In genomic region chr11:48775483-48775882, GRCm38 (mm10) we compare ENCODE assay signal across 8 mouse cellular contexts. TPM values are rescaled to one million over a fixed set of nuclear protein-coding genes. Genes with fewer than 3 reads are reported as not detected.
A peak's percentile ranks its signal among the peaks of the same experiment; 100 is the strongest.
DNase-seq lines count a peak whose midpoint lies in the region; ATAC-seq and TF ChIP-seq lines count a peak whose summit lies in the region.

No protein-coding gene starts in this region.

- peak; percentile 75 for ATAC-seq in frontal cortex, adult (ENCODE audit: low TSS enrichment)
- ATAC-seq in kidney, embryonic 14.5 days (ENCODE audit: low FRiP score, low TSS enrichment) = peak; percentile 44; the same call in 1 of the 2 replicates
- ATAC-seq in lung, postnatal 0 days = peak; percentile 70

- peak; percentile 54 for DNase-seq in ovary, postnatal 14 days (ENCODE audit: low spot score)
- no peak for DNase-seq in ovary, postnatal 10 days (ENCODE audit: low spot score)
- DNase-seq in brain, embryonic 14.5 days (ENCODE audit: low read depth) = peak; percentile 85
- DNase-seq in lung, postnatal 0 days (ENCODE audit: low spot score) = peak; percentile 86
- peak; percentile 50 for DNase-seq in right cerebral cortex, postnatal 14 days
- no peak for DNase-seq in gastrocnemius, postnatal 25 days

- WGBS in kidney, embryonic 14.5 days = 2% methylated on average over 7 of the region's 7 CpGs
- WGBS in lung, postnatal 0 days = 1% methylated on average over 7 of the region's 7 CpGs

- H3K36me3 ChIP-seq in kidney, embryonic 14.5 days (ENCODE audit: control insufficient read depth, insufficient read depth, low read length) = no peaks in the 10 kb centered on the region
- no peaks in the 10 kb centered on the region for H3K36me3 ChIP-seq in lung, postnatal 0 days (ENCODE audit: insufficient read depth, low read length)

- H3K27ac ChIP-seq in kidney, embryonic 14.5 days (ENCODE audit: low read depth, low read length) = no peak overlapping the region
- no peak overlapping the region for H3K27ac ChIP-seq in lung, postnatal 0 days (ENCODE audit: low read length)

- no peak overlapping the region for H3K9ac ChIP-seq in kidney, embryonic 14.5 days (ENCODE audit: low read depth, low read length)
- no peak overlapping the region for H3K9ac ChIP-seq in lung, postnatal 0 days (replicated peaks; ENCODE audit: low read depth)

- H3K9me3 ChIP-seq in kidney, embryonic 14.5 days (ENCODE audit: control insufficient read depth, low read length) = no peaks in the 10 kb centered on the region
- no peaks in the 10 kb centered on the region for H3K9me3 ChIP-seq in lung, postnatal 0 days (ENCODE audit: low read length)

- TF ChIP-seq CTCF in brain, embryonic 14.5 days (IDR thresholded peaks at IDR 0.05; ENCODE audit: borderline replicate concordance, extremely low read depth, insufficient read depth, insufficient read length) = peak; percentile 54; the same call in 1 of the 2 replicates
- peak; percentile 72 for TF ChIP-seq CTCF in lung, postnatal 0 days (IDR thresholded peaks at IDR 0.05)

- H3K4me2 ChIP-seq in kidney, embryonic 14.5 days (replicated peaks; ENCODE audit: low read depth, low read length) = no peak overlapping the region
- no peak overlapping the region for H3K4me2 ChIP-seq in lung, postnatal 0 days (replicated peaks; ENCODE audit: low read depth, low read length)

- no peak for TF ChIP-seq POLR2A in brain, embryonic 14.5 days (IDR thresholded peaks at IDR 0.05; ENCODE audit: borderline replicate concordance, extremely low read depth, insufficient read depth, insufficient read length, poor library complexity, severe bottlenecking)

- no peak for TF ChIP-seq EP300 in lung, postnatal 0 days (IDR thresholded peaks at IDR 0.05)

- no peaks in the 10 kb centered on the region for H3K4me1 ChIP-seq in kidney, embryonic 14.5 days (ENCODE audit: control insufficient read depth, insufficient read depth, low read length)
- no peaks in the 10 kb centered on the region; the same call in 1 of the 2 replicates for H3K4me1 ChIP-seq in lung, postnatal 0 days (ENCODE audit: insufficient read depth, low read depth, low read length)

- no peak overlapping the region for H3K4me3 ChIP-seq in kidney, embryonic 14.5 days (ENCODE audit: low read length)
- H3K4me3 ChIP-seq in lung, postnatal 0 days (ENCODE audit: low read depth, low read length) = no peak overlapping the region

- H3K27me3 ChIP-seq in kidney, embryonic 14.5 days (ENCODE audit: control insufficient read depth, insufficient read depth, low read length) = no peaks in the 10 kb centered on the region
- H3K27me3 ChIP-seq in lung, postnatal 0 days (replicated peaks; ENCODE audit: insufficient read depth, low read length) = no peaks in the 10 kb centered on the region

RNA-seq across cellular contexts. Expression of gene Rack1, which starts 24.6 kb away (rescaled TPM):
- polyA plus RNA-seq in brain, embryonic 14.5 days (2012; rRNA removed) = 1,339 and 1,725 TPM in 2 replicates
- polyA plus RNA-seq in kidney, embryonic 14.5 days (2014; fragmentation: Nextera tagmentation; extraction: Ambion mirVana) = 994 and 1,198 TPM in 2 replicates
- polyA plus RNA-seq in lung, postnatal 0 days (2015; fragmentation: Nextera tagmentation; extraction: Ambion mirVana) = 404 and 434 TPM in 2 replicates
- 100 to 1,000 TPM; 321 to 324 TPM for total RNA-seq in gastrocnemius, postnatal 25 days (2021)

RNA-seq across cellular contexts. Expression of gene Trim41, which starts 41.7 kb away (rescaled TPM):
- 39.3 and 44.2 TPM in 2 replicates for polyA plus RNA-seq in brain, embryonic 14.5 days (2012; rRNA removed)
- 5.8 and 6.1 TPM in 2 replicates for polyA plus RNA-seq in kidney, embryonic 14.5 days (2014; fragmentation: Nextera tagmentation; extraction: Ambion mirVana)
- 4.3 and 5.1 TPM in 2 replicates for polyA plus RNA-seq in lung, postnatal 0 days (2015; fragmentation: Nextera tagmentation; extraction: Ambion mirVana)
- total RNA-seq in gastrocnemius, postnatal 25 days (2021) = 10 to 100 TPM; 15.5 to 19.3 TPM

RNA-seq across cellular contexts. Expression of gene Trim7, which starts 50.5 kb away (rescaled TPM):
- polyA plus RNA-seq in brain, embryonic 14.5 days (2012; rRNA removed) = 2.6 and 2.8 TPM in 2 replicates
- 1.3 and 2.9 TPM in 2 replicates for polyA plus RNA-seq in kidney, embryonic 14.5 days (2014; fragmentation: Nextera tagmentation; extraction: Ambion mirVana)
- polyA plus RNA-seq in lung, postnatal 0 days (2015; fragmentation: Nextera tagmentation; extraction: Ambion mirVana) = 1.2 and 1.6 TPM in 2 replicates
- total RNA-seq in gastrocnemius, postnatal 25 days (2021) = 10 to 100 TPM; 57.3 to 57.9 TPM

RNA-seq across cellular contexts. Expression of gene Gm12184, which starts 51.0 kb away (rescaled TPM):
- polyA plus RNA-seq in brain, embryonic 14.5 days (2012; rRNA removed) = 34.5 and 47.1 TPM in 2 replicates
- 5.6 and 7.6 TPM in 2 replicates for polyA plus RNA-seq in kidney, embryonic 14.5 days (2014; fragmentation: Nextera tagmentation; extraction: Ambion mirVana)
- polyA plus RNA-seq in lung, postnatal 0 days (2015; fragmentation: Nextera tagmentation; extraction: Ambion mirVana) = 4.4 and 5.5 TPM in 2 replicates
- total RNA-seq in gastrocnemius, postnatal 25 days (2021) = 1 to 10 TPM in 1 of 2 experiments, under 1 TPM in 1; 0.67 to 3.2 TPM

Comparison
In these comparisons a context has a peak if more than half of its experiments do, and no peak if none do; other contexts are left out.
1. DNase-seq: peak in ovary, postnatal 14 days (single experiment), brain, embryonic 14.5 days (single experiment), lung, postnatal 0 days (single experiment) and right cerebral cortex, postnatal 14 days (single experiment); none in ovary, postnatal 10 days (single experiment) and gastrocnemius, postnatal 25 days (single experiment).
2. Peak in every context shown above with its lines, with median percentiles within 50 percentile points of each other: ATAC-seq.